Mouse (Mus musculus): Measurements from ENCODE around the gene Stxbp1.

DNA sequence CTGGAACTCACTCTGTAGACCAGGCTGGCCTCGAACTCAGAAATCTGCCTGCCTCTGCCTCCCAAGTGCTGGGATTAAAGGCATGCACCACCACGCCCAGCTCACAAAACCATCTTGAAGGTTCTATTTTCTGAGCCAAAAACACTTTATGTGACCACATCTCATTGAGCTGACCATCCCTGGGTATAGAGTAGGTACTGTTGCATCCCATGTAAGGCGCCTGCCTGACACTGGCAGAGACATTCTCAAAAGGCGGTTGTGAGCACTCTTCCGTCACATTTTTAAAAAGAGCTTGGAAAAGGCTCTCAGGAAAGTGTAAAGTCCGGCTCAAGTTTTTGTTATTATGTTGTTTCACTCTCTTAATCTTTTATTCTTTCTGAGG is 90.4 kb downstream of the Stxbp1 start:
- TF ChIP-seq POLR2A (IDR thresholded peaks at IDR 0.05; ENCODE audit: extremely low read depth, insufficient read depth, low read length), result no peak
- no peak for TF ChIP-seq CTCF (IDR thresholded peaks at IDR 0.05; ENCODE audit: extremely low read depth, insufficient read depth, low read length)
